Mouse (Mus musculus): Measurements from ENCODE around the gene Hexim1.

The Hexim1 gene

DNA sequence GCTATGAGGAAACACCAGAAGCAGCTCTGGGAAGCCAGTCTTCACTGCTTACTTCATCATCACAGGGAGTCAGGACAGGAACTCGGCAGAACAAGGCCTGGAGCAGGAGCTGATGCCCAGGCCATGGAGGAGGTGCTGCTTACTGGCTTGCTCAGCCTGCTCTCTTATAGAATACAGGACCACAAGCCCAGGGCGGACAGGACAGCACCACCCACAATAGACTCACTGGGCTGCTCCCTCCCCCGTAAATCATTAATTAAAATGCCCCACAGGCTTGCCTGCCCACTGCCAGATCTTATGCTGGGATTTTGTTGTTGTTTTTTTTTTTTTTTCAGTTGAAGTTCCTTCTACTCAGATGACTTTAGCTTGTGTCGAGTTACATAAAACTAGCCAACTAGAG, 31.7 kb downstream of the Hexim1 start:
- no peak for DNase-seq (ENCODE audit: low spot score in 2 of 2)

DNA sequence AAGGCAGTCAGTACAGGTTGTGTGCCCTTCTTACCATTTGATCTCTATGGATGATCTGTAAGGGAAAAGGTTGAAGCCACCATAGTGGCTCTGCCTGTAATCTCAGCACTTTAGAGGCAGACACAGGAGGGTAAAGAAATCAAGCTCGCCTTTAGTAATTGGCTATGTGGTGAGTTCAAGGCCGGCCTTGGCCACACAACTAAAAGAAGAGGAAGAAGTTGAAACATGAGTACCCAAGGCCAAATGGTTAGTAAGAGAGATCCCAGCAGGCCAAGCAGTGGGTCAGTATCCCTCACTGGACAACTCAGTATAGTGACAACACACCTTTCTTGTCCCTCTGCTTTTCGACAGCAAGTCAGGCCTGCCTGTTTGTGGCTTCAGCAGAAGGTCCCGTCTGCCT, 33.7 kb downstream of the Hexim1 start:
- no peak for DNase-seq (ENCODE audit: low spot score in 2 of 2)

GRCm38 (mm10) chr11:103158621-103159478, 42.8 kb downstream of the Hexim1 start:
- DNase-seq (ENCODE audit: low spot score in 2 of 2), result peak; percentile 92 to 93

- DNase-seq (ENCODE audit: low spot score in 2 of 2), result no peak
These were observed 44.7 kb downstream of the Hexim1 start for GRCm38 (mm10) chr11:103160738-103161137.

GRCm38 (mm10) chr11:103161449-103161848, 45.4 kb downstream of the Hexim1 start:
- no peak for DNase-seq (ENCODE audit: low spot score in 2 of 2)

GRCm38 (mm10) chr11:103162132-103162531, 46.1 kb downstream of the Hexim1 start:
- peak; percentile 54 to 70 for DNase-seq (ENCODE audit: low spot score in 2 of 2)

DNA sequence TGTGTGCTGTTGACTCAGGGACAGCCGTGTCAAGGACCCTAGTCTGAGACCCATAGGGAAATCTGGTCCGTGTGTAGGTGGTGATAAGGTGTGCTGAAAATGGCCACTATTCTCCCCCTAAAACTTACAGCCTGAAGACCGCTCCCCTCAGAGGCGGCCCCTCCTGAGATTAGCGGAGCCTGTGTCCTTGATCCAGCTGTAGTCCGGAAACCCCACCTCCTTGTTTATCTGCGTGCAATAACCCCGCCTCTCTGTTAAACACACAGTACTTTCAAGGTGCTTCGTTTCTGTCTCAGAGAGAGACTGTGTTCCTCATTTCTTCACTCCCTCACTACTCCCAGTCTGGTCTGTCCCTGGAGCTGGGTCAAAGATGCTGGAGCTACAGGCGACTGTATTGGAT, 48.4 kb downstream of the Hexim1 start:
- no peak for DNase-seq (ENCODE audit: low spot score in 2 of 2)

DNA sequence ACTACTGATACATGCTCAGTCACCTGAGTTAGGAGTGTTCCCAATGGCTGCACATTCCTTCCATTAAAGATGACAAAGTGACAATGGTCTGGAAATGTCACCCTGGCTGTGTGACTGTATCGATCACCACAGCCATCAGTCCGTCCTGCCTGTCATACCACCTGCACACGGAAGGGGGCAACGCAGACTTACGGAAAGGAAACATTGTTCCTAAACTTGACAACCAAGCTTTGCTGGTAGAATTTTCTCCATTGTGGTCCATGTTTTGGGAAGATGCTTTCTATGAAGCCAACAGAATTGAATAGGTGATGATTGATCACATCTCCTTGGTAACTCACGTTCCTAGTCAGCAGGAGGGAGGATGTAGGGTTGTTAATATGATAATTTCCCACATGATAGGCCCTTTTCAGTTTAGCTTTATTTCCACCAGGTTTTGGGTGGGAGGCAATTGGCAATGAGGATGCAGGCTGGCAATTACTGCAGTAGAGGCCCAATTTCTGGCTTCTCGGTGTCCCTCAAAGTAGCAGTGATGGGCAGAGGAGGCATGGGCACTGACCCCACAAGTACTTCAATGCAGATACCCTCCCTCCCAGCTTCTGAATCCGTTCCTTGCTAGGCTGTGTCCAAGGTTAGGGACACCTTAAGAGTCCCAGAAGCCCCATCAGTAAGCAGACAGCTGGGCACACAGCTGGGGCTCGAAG, 52.8 kb downstream of the Hexim1 start:
- peak; percentile 64 to 78 for DNase-seq (ENCODE audit: low spot score in 2 of 2)
